Mouse (Mus musculus) brain, embryonic 14.5 days (tissue): ENCODE data around the gene Polr2f.

Experiments used
- CTCF ChIP-seq: fragments of 200-500 bp; IDR thresholded peaks from 2 replicates; pipeline ENCODE4 v1.5.1; 2012; ENCODE audit warnings: inconsistent platforms, mild to moderate bottlenecking, moderate library complexity, borderline replicate concordance; ENCODE audit not compliant: insufficient read depth, insufficient read length; ENCODE audit errors: extremely low read depth
- POLR2A ChIP-seq: fragments of 200-500 bp; IDR thresholded peaks from 2 replicates; pipeline ENCODE4 v1.6.1; 2012; ENCODE audit warnings: mild to moderate bottlenecking, inconsistent platforms, borderline replicate concordance; ENCODE audit not compliant: poor library complexity, insufficient read depth, insufficient read length, severe bottlenecking; ENCODE audit errors: extremely low read depth

DNA sequence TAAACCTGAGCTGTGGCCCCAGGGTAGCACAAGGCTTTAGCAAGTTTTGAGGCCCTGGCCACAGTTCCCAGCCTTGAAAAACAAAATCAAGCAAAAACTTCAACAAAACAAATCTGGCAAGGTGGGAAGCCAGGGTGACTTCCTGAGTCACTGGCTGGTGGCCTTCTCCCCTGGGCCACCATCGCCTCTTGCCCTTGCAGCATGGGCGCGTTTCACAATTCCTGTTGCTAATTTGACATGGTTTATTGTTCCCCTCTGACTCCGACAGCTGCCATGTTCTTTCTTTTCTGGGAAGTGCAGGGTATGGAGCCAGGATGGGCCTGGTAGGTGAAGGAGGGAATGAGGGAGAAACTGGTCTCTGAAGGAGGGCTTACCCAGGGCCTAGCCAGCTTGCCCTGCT is 18.7 kb upstream of the Polr2f start:
- no peak for TF ChIP-seq CTCF
- no peak for TF ChIP-seq POLR2A
